Mouse (Mus musculus): ENCODE measurements around the gene Cbfa2t2. TPM values are rescaled to one million over a fixed set of nuclear protein-coding genes. Genes with fewer than 3 reads are reported as not detected.

The Cbfa2t2 gene
- total and polyA plus RNA-seq, 2 experiments from 2014 or later: 31.9 to 41.8 TPM

DNA sequence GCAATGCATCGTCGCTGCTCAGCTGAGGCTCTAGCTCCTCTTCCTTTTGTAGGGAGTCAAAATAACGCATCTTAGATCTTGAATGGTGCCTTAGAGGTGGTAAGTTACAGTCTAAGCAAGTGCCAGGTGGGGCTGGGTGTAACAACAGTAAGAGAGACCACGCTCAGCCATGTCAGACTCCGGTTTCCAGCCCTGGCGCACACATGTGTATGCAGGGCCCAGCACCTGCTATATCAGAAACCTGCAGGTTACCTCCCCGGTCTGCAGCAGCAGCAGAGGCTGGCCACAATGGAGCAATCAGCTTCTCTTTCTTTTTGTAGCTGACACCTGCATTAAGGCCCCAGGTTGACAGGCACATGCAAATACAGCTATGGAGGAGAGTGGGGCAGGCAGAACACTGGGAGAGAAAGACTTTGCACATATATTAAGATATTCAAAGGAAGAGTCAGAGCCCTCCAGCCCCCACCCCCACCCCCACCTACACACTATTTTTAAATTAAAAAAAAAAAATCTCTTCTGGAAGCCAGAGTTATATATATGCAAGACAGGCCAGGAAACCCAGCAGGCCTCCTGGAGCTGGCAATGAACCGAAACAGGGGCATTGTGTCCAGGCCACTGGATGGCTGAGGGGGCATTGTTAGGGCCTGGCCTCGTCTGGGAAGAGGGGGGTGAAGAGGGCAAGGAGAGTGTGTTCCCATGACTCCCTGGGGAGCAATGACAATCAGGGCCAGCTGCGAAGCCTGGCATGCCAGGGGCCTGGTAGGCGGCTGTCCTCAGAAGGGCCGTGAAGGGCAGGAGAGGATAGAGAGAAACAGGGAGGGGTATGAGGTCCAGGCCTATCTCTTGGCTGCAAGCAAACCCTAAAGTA is 140.8 kb downstream of the Cbfa2t2 start:
- no peak for DNase-seq
- WGBS: 25% methylated on average over 12 of the region's 12 CpGs
- H3K4me3 ChIP-seq (ENCODE audit: low read depth, low read length): no peak overlapping the region
- no peak overlapping the region for H3K9ac ChIP-seq
- no peak for TF ChIP-seq CTCF (IDR thresholded peaks at IDR 0.05; ENCODE audit: low read depth)
- no peaks in the 10 kb centered on the region for H3K9me3 ChIP-seq (ENCODE audit: low read length)
- peak; percentile 20; the same call in 1 of the 2 replicates for ATAC-seq
- H3K27ac ChIP-seq (ENCODE audit: low read depth, low read length): no peak overlapping the region
- H3K4me1 ChIP-seq (ENCODE audit: insufficient read depth): no peaks in the 10 kb centered on the region
- H3K27me3 ChIP-seq (ENCODE audit: insufficient read depth, low read length): no peaks in the 10 kb centered on the region
- no peak overlapping the region for H3K4me2 ChIP-seq (ENCODE audit: low read depth)
- H3K36me3 ChIP-seq (ENCODE audit: insufficient read depth): no peaks in the 10 kb centered on the region

GRCm38 (mm10) chr2:154577744-154578067 is 141.4 kb downstream of the Cbfa2t2 start:
- DNase-seq (no peak), ATAC-seq (no peak)
- no peaks in the 10 kb centered on the region for H3K9me3 ChIP-seq (ENCODE audit: low read length)
- no peaks in the 10 kb centered on the region for H3K36me3 ChIP-seq (ENCODE audit: insufficient read depth)
- no peak overlapping the region for H3K4me2 ChIP-seq (ENCODE audit: low read depth)
- H3K9ac ChIP-seq: no peak overlapping the region
- no peaks in the 10 kb centered on the region for H3K27me3 ChIP-seq (ENCODE audit: insufficient read depth, low read length)
- WGBS: 68% methylated on average over 6 of the region's 6 CpGs
- TF ChIP-seq CTCF (IDR thresholded peaks at IDR 0.05; ENCODE audit: low read depth): no peak
- no peak overlapping the region for H3K4me3 ChIP-seq (ENCODE audit: low read depth, low read length)
- no peak overlapping the region for H3K27ac ChIP-seq (ENCODE audit: low read depth, low read length)
- no peaks in the 10 kb centered on the region for H3K4me1 ChIP-seq (ENCODE audit: insufficient read depth)

- Histone ChIP-seq H3K4me1 (ENCODE audit: insufficient read depth) (peaks cover 16% of the 10 kb centered on the region), H3K9me3 (ENCODE audit: low read length) (no peaks in the 10 kb centered on the region), H3K4me2 (ENCODE audit: low read depth) (no peak overlapping the region), H3K9ac (no peak overlapping the region), H3K4me3 (ENCODE audit: low read depth, low read length) (no peak overlapping the region), H3K36me3 (ENCODE audit: insufficient read depth) (no peaks in the 10 kb centered on the region), H3K27me3 (ENCODE audit: insufficient read depth, low read length) (no peaks in the 10 kb centered on the region), H3K27ac (ENCODE audit: low read depth, low read length) (peak overlapping the region; percentile 40; the same call in 1 of the 2 replicates)
- no peak for TF ChIP-seq CTCF (IDR thresholded peaks at IDR 0.05; ENCODE audit: low read depth)
- DNase-seq: no peak
- no peak for ATAC-seq
- 66% methylated on average over 8 of the region's 8 CpGs for WGBS
Measured at GRCm38 (mm10) chr2:154580586-154580985, 144.3 kb downstream of the Cbfa2t2 start.

DNA sequence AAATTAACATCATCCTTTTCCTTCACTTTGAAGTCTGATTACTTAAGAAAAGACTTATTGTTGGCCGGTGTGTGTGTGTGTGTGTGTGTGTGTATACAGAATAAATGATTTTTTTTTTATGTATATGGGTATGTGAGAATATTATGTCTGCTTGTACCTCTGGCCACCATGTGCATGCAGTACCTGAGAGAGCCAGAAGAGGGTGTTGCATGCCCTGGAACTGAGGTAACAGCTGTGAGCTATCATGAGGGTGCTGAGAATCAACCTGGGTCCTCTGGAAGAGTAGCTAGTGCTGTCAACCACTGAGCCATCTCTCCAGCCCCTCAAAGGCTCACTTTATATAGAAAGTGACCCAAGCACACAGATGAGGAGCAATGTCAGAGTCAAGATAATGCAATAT is 145.1 kb downstream of the Cbfa2t2 start:
- Histone ChIP-seq H3K9ac (no peak overlapping the region), H3K4me1 (ENCODE audit: insufficient read depth) (peaks cover 16% of the 10 kb centered on the region), H3K4me3 (ENCODE audit: low read depth, low read length) (no peak overlapping the region), H3K27me3 (ENCODE audit: insufficient read depth, low read length) (no peaks in the 10 kb centered on the region), H3K9me3 (ENCODE audit: low read length) (no peaks in the 10 kb centered on the region), H3K27ac (ENCODE audit: low read depth, low read length) (no peak overlapping the region), H3K4me2 (ENCODE audit: low read depth) (no peak overlapping the region), H3K36me3 (ENCODE audit: insufficient read depth) (no peaks in the 10 kb centered on the region)
- DNase-seq (no peak), ATAC-seq (no peak)
- 0 out of 2 replicates have a peak, but pooled peaks have one; percentile 12 for TF ChIP-seq CTCF (IDR thresholded peaks at IDR 0.05; ENCODE audit: low read depth)
- 97% methylated on average over 1 of the region's 1 CpGs for WGBS

- H3K4me3 ChIP-seq (ENCODE audit: low read depth, low read length): no peak overlapping the region
- TF ChIP-seq CTCF (IDR thresholded peaks at IDR 0.05; ENCODE audit: low read depth): no peak
- no peaks in the 10 kb centered on the region for H3K27me3 ChIP-seq (ENCODE audit: insufficient read depth, low read length)
- DNase-seq (peak; percentile 93), ATAC-seq (peak; percentile 97)
- H3K4me1 ChIP-seq (ENCODE audit: insufficient read depth): peaks cover 16% of the 10 kb centered on the region
- no peak overlapping the region for H3K9ac ChIP-seq
- peak overlapping the region; percentile 70 for H3K27ac ChIP-seq (ENCODE audit: low read depth, low read length)
- H3K36me3 ChIP-seq (ENCODE audit: insufficient read depth): no peaks in the 10 kb centered on the region
- 37% methylated on average over 15 of the region's 15 CpGs for WGBS
- H3K9me3 ChIP-seq (ENCODE audit: low read length): no peaks in the 10 kb centered on the region
- no peak overlapping the region for H3K4me2 ChIP-seq (ENCODE audit: low read depth)
Measured at GRCm38 (mm10) chr2:154583906-154584872, 147.9 kb downstream of the Cbfa2t2 start.

DNA sequence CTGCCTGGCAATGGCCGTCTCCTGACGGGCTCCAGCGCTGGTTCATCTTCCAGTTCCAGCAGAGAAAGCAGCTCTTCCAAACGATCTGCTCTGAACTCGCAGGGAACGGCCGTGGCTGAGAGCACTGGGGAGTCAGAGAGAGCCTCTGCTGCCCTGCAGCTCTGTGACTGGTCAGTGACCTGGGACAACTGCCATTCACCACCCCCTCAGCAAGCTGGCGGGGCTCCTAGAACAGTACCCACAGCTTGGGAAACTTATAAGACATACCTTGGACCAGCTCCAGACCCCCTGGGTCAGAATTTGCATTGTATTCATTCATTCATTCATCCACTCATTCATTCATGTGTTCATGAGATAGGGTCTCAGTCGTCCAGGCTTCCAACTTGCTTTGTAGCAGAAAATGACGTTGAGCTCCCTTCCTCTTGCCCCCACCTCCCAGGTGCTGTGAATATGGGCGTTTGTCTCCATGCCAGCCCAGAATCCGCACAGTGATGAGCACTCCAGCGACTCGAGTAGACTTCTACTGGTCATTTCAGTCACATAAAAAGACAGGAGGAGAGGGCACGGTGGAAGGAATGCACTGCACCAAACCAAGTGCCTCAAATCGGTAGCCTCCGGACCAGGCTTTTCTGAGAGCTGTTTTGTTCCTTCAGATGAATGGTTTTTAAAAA is 148.8 kb downstream of the Cbfa2t2 start:
- TF ChIP-seq CTCF (IDR thresholded peaks at IDR 0.05; ENCODE audit: low read depth): no peak
- ATAC-seq (no peak), DNase-seq (no peak)
- H3K36me3 ChIP-seq (ENCODE audit: insufficient read depth): no peaks in the 10 kb centered on the region
- WGBS: 39% methylated on average over 17 of the region's 17 CpGs
- H3K9me3 ChIP-seq (ENCODE audit: low read length): no peaks in the 10 kb centered on the region
- no peak overlapping the region for H3K4me3 ChIP-seq (ENCODE audit: low read depth, low read length)
- no peak overlapping the region for H3K4me2 ChIP-seq (ENCODE audit: low read depth)
- peak overlapping the region; percentile 70 for H3K27ac ChIP-seq (ENCODE audit: low read depth, low read length)
- H3K4me1 ChIP-seq (ENCODE audit: insufficient read depth): peaks cover 16% of the 10 kb centered on the region
- no peaks in the 10 kb centered on the region for H3K27me3 ChIP-seq (ENCODE audit: insufficient read depth, low read length)
- no peak overlapping the region for H3K9ac ChIP-seq

Data from forebrain, postnatal 0 days (tissue).